Mouse (Mus musculus) olfactory bulb, adult 2 months (tissue): Measurements from ENCODE around the gene Cap2.

Experiments used
- CTCF ChIP-seq: fragments of 200-500 bp; IDR thresholded peaks from 2 replicates; pipeline ENCODE4 v1.5.1; 2012; ENCODE audit warnings: low read depth, mild to moderate bottlenecking, low read length, moderate library complexity; ENCODE audit not compliant: insufficient read depth
- POLR2A ChIP-seq: fragments of 200-500 bp; IDR thresholded peaks from 2 replicates; pipeline ENCODE4 v1.6.1; 2012; ENCODE audit warnings: mild to moderate bottlenecking, low read depth, low read length, moderate library complexity; ENCODE audit not compliant: insufficient read depth

GRCm38 (mm10) chr13:46600694-46601093 lies 99.0 kb downstream of the Cap2 start:
- no peak for TF ChIP-seq CTCF
- TF ChIP-seq POLR2A = no peak
